Mouse (Mus musculus) midbrain, embryonic 13.5 days (tissue): Measurements from ENCODE around the gene Chil6. TPM values are rescaled to one million over a fixed set of nuclear protein-coding genes. Genes with fewer than 3 reads are reported as not detected.

Experiments used
- ATAC-seq: fragments of 200-750 bp; cut with Nextera tagmentation; 2 replicates; pipeline ENCODE4 v1.8.0; 2017; ENCODE audit warnings: mild to moderate bottlenecking, moderate TSS enrichment, moderate library complexity
- H3K27ac ChIP-seq: fragments of 300-500 bp; sonication (generic); 2 replicates; pipeline ENCODE4 v1.5.1; 2015; ENCODE audit warnings: inconsistent platforms, mild to moderate bottlenecking, moderate library complexity
- H3K27me3 ChIP-seq: fragments of 300-500 bp; sonication (generic); 2 replicates; pipeline ENCODE4 v1.6.1; 2015; ENCODE audit warnings: mild to moderate bottlenecking, inconsistent platforms
- H3K36me3 ChIP-seq: fragments of 300-500 bp; sonication (generic); 2 replicates; pipeline ENCODE4 v1.6.1; 2015; ENCODE audit warnings: mild to moderate bottlenecking, inconsistent platforms
- H3K4me1 ChIP-seq: fragments of 300-500 bp; sonication (generic); replicated peaks from 2 replicates; pipeline ENCODE4 v1.6.1; 2015; ENCODE audit warnings: inconsistent platforms
- H3K4me2 ChIP-seq: fragments of 300-500 bp; sonication (generic); replicated peaks from 2 replicates; pipeline ENCODE4 v1.6.1; 2015; ENCODE audit warnings: moderate library complexity, mild to moderate bottlenecking, inconsistent platforms
- H3K4me3 ChIP-seq: fragments of 300-500 bp; sonication (generic); replicated peaks from 2 replicates; pipeline ENCODE4 v1.5.1; 2015; ENCODE audit warnings: mild to moderate bottlenecking, inconsistent platforms
- H3K9ac ChIP-seq: fragments of 300-500 bp; sonication (generic); replicated peaks from 2 replicates; pipeline ENCODE4 v1.6.1; 2015; ENCODE audit warnings: mild to moderate bottlenecking, inconsistent platforms
- H3K9me3 ChIP-seq: fragments of 300-500 bp; sonication (generic); 2 replicates; pipeline ENCODE4 v1.6.1; 2016; ENCODE audit warnings: mild to moderate bottlenecking, inconsistent platforms
- WGBS: fragments of 180-500 bp; shearing (Covaris S2); methylation state at CpG from one replicate; pipeline ENCODE4 v1.1.7; 2015; 5-methylcytosine and 5-hydroxymethylcytosine counted together
- polyA plus RNA-seq: library from polyadenylated mRNA; unstranded; fragments of >200 nt; fragmentation: Nextera tagmentation; extraction: Ambion mirVana; gene quantifications from 2 replicates; pipeline ENCODE4 v1.2.1, GENCODE M21; 2015

Chil6 gene
- not detected in 2 replicates for polyA plus RNA-seq

- Histone ChIP-seq H3K9ac (no peak within 1 kb of the TSS), H3K4me2 (no peak within 1 kb of the TSS), H3K4me1 (no peaks in the 10 kb centered on the region), H3K27me3 (no peaks in the 10 kb centered on the region), H3K27ac (no peak within 1 kb of the TSS), H3K4me3 (no peak within 1 kb of the TSS), H3K36me3 (no peaks in the 10 kb centered on the region), H3K9me3 (no peaks in the 10 kb centered on the region)
- no peak for ATAC-seq
Observed at GRCm38 (mm10) chr3:106406082-106406481, at the start of gene Chil6. Gene Chil6 (minus strand): TSS chr3:106406182.

- 78% methylated on average over 4 of the region's 4 CpGs for WGBS
- no peak for ATAC-seq
- no peaks in the 10 kb centered on the region for H3K36me3 ChIP-seq
- H3K4me3 ChIP-seq, result no peak overlapping the region
- no peaks in the 10 kb centered on the region for H3K9me3 ChIP-seq
- H3K9ac ChIP-seq, result no peak overlapping the region
- no peaks in the 10 kb centered on the region for H3K4me1 ChIP-seq
- H3K27ac ChIP-seq, result no peak overlapping the region
- no peak overlapping the region for H3K4me2 ChIP-seq
- no peaks in the 10 kb centered on the region for H3K27me3 ChIP-seq
Observed at GRCm38 (mm10) chr3:106452616-106453015, 46.6 kb upstream of the Chil6 start.

GRCm38 (mm10) chr3:106449567-106449966 is 43.6 kb upstream of the Chil6 start:
- H3K27me3 ChIP-seq, result no peaks in the 10 kb centered on the region
- H3K27ac ChIP-seq, result no peak overlapping the region
- no peak overlapping the region for H3K4me2 ChIP-seq
- H3K9me3 ChIP-seq, result no peaks in the 10 kb centered on the region
- H3K9ac ChIP-seq, result no peak overlapping the region
- 81% methylated on average over 4 of the region's 4 CpGs for WGBS
- ATAC-seq, result no peak
- no peak overlapping the region for H3K4me3 ChIP-seq
- no peaks in the 10 kb centered on the region for H3K4me1 ChIP-seq
- no peaks in the 10 kb centered on the region for H3K36me3 ChIP-seq

DNA sequence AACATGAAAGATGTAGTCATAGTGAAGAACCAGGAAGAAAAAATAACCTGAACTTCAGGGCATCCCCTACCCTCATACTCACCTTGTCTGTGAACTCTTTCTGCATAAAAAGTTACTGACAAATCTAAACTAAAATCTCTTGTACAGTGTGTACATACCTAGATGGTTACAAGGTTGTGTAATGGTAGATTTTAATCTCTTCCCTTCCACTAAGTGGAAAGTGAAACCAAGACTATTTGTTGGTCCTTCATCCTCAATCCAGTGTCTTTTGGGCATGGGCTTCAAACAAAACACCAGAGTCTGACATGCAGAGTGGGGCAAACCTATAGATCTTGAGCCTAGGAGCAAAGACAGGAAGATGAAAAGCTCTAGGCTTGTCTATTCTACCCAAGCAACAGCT is 43.0 kb upstream of the Chil6 start:
- no peaks in the 10 kb centered on the region for H3K9me3 ChIP-seq
- H3K27ac ChIP-seq, result no peak overlapping the region
- no peaks in the 10 kb centered on the region for H3K4me1 ChIP-seq
- no peak overlapping the region for H3K4me3 ChIP-seq
- H3K4me2 ChIP-seq, result no peak overlapping the region
- ATAC-seq, result no peak
- H3K27me3 ChIP-seq, result no peaks in the 10 kb centered on the region
- no peak overlapping the region for H3K9ac ChIP-seq
- no peaks in the 10 kb centered on the region for H3K36me3 ChIP-seq

- no peaks in the 10 kb centered on the region for H3K9me3 ChIP-seq
- H3K4me1 ChIP-seq, result no peaks in the 10 kb centered on the region
- no peaks in the 10 kb centered on the region for H3K27me3 ChIP-seq
- no peak overlapping the region for H3K9ac ChIP-seq
- H3K4me3 ChIP-seq, result no peak overlapping the region
- H3K4me2 ChIP-seq, result no peak overlapping the region
- H3K27ac ChIP-seq, result no peak overlapping the region
- H3K36me3 ChIP-seq, result no peaks in the 10 kb centered on the region
- peak; percentile 80 for ATAC-seq
Observed at GRCm38 (mm10) chr3:106448571-106448970, 42.6 kb upstream of the Chil6 start.

Other genes starting within 250 kb of the Chil6 start
- not detected in 2 replicates for gene Chil3, start 238.6 kb downstream of the Chil6 start, polyA plus RNA-seq
- gene Chil4, start 186.7 kb downstream of the Chil6 start, polyA plus RNA-seq, result not detected in 2 replicates
- 0.09 and 0.18 TPM in 2 replicates for gene Dennd2d, start 76.2 kb upstream of the Chil6 start, polyA plus RNA-seq
- gene Dram2, start 141.6 kb upstream of the Chil6 start, polyA plus RNA-seq, result 56.2 and 58.5 TPM in 2 replicates
- 38.0 and 39.3 TPM in 2 replicates for gene Cept1, start 141.6 kb upstream of the Chil6 start, polyA plus RNA-seq